Mouse (Mus musculus): ENCODE results near the gene Dnaja4.

GRCm38 (mm10) chr9:54717527-54717926 lies 18.9 kb downstream of the Dnaja4 start:
- TF ChIP-seq CTCF (IDR thresholded peaks at IDR 0.05; ENCODE audit: borderline replicate concordance, insufficient read depth, low read length) = no peak
- no peak for TF ChIP-seq POLR2A (IDR thresholded peaks at IDR 0.05; ENCODE audit: low read depth, low read length)

Measured in embryonic fibroblast, embryonic 13.5 days (primary cell).